Mouse (Mus musculus) 3T3-L1 (cell line): ENCODE data around the gene Cers5.
"Not testable (repeated sequence)": the region's sequence is repeated elsewhere in the genome, so short reads cannot be mapped to it uniquely, and the experiment has no call there.

Experiments
- DNase-seq: peaks from one replicate; pipeline ENCODE4 v3.0.0-alpha.2; 2015; ENCODE audit warnings: low read depth, low spot score

Gene Cers5

DNA sequence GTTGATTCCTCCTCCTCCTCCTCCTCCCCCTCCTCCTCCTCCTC is at the start of gene Cers5:
Cers5 (minus strand) TSS at position 5 of the 44 bp plus-strand sequence.
- DNase-seq = not testable (repeated sequence)

DNA sequence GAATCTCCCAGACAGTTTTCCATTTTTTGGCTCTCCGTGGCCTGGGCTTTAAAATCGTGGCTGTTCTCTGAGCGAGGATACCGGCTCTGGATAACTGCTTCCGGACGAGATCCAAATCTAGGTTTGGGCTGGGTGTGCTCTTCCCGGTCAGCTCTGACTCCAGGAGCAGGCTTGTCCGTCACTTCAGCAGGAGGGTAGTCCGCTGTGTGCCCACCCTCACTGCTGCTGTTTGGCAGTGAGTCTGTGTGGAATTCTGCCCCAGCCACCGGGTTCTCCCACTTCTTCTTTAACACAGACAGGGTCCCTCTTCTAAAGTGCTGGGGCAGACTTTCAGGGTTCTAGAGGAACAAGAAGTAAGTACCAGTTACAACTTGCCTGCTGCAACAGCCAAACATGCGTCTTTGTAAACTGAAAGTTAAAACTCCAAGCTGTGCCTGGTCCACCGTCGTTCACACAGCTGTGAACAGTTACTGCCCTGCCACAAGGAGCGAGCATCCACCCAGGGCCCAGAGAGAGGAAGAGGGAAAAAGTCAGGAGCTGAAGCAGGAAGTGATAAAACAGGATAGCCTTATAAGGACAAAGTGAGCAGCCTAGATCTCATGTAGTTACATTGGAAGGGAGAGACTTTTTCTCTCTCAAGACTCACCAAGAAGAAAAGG is 47.1 kb upstream of the Cers5 start:
- DNase-seq = peak; percentile 94

DNA sequence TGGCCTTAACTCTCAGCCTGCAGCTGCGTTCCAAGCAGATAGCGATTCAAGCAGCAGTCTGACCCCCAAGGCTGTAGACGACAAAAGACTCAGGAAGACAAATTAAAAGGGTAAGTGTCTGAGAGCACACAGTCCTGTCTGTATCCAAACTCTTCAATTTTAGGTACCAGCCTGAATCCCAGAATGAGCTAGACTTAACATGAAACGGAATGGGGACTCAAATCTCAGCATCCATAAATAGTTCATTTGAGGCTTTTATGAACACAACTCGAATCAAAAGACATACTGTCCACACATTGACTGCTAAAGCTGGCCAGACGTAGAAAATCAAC is 46.4 kb upstream of the Cers5 start:
- no peak for DNase-seq

DNA sequence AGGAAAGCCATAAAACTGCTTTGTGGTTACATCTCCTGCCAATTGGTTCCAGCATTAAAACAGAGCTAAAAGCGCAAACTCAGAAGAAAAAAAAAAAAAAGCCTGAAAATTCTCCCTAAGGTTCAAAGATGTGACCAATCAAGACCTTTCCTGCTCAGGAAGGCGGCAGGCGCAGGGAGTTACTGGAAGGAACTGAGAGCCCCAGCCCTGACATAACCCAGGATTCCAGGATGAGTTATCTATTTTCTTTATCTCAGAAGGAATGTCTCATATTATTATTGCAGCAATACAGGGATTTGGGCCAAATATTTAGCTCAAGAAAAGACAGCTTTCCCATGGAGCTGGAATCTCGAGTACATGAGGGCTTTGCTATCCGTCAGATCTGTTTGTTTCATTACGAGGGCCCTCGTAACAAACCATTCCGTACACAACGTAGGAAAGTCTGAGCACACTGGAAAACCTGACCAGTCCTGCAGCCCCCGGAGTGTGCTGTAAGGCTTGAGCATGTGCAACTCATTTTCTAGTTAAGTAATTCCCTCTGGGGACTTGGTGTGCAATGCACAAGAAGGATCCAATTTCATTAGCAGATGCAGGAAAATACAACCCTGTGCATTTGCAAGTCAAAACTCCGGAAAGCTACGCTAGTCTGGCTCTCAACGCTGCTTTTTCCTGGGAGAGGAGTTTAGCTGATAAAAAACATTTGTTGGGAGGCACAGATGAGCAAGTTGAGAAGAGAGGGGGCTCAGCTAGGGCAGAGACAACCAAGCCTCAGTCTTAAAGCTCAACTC is 45.8 kb upstream of the Cers5 start:
- DNase-seq = peak; percentile 97

DNA sequence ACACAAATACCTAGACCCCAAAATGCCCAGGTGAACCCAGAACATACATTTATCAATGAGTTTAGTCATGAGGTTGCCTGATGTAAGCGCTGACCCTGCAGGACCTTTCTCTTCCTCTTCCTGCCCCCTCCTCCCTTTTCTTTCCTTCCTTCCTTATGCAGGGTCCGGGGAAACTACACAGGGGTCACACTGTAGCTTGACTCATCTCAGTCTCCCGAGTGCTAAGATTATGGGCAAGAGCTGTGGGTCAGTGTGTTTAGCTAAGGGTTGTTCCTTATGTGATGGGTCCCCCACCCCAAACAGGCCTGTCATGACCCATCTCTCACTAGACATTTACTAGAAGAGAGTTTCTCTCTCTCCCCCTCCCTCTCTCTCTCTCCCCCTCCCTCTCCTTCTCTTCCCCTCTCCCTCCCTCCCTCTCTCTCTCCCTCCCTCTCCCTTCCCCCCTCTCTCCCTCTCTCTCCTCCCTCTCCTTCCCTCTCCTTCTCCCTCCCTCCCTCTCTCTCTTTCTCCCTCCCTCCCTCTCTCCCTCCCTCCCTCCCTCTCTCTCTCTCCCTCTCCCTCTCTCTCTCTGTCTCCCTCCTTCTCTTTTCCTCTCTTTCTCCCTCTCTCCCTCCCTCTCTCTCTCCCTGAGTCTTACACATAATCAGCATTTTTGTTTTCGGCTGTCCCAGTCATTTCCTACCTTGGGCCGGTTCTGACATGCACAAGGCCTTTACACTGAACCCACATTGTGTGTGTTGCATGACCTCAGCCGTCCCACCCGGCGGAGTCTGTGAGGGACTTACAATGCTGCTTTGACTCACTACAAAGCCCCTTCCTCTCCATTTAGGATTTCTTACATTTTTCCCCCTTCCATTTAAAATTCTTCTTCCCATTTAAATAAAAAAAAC is 44.9 kb upstream of the Cers5 start:
- peak; percentile 63 for DNase-seq

DNA sequence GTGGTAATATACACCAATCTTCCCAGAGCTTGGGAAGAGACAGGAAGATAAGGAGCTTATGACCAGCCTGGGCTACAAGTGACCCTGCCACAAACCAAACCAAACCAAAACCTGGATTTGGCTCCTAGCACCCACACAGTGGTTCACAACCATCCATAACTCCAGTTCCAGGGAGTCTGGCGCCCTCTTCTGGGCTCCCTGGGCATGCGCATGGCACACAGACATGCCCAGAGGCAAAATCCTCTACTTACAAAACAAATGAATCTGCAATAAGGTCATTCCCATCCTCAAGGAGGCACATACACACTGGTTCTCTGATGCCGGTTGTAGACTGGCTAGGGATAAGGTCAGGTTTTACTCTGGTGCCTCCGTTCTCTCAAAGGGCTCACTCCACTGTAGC is 43.3 kb upstream of the Cers5 start:
- no peak for DNase-seq

DNA sequence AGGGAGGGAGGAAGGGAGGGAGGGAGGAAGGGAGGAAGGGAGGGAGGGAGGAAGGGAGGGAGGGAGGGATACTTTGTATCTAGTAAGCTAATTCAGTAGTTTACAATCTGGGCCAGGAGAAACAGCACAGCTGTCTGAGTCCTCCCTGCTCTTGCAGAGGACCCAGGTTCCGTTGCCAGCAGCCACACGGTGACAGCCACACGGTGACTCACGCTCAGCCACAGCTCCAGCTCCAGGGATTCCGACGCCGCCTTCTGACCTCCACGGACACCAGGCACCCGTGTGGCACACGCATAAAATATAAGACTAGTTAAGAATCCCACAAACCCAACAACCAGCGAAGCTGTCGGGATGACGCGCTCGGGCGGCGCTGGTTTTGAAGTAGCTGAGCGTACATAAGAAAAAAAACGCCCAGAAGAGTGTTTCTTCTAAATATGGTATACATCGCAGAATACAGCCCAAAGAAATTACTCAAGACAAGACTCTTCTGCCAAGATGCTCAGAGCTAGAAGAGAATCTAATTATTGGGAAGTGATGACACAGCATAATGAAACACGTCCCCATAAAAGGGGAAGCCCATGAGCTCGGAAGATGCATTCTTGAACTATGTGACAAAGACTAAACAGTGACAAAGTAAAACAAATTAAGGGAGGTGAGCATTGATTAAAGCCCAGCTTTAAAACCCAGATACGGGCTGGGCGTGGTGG is 42.0 kb upstream of the Cers5 start:
- DNase-seq = no peak

DNA sequence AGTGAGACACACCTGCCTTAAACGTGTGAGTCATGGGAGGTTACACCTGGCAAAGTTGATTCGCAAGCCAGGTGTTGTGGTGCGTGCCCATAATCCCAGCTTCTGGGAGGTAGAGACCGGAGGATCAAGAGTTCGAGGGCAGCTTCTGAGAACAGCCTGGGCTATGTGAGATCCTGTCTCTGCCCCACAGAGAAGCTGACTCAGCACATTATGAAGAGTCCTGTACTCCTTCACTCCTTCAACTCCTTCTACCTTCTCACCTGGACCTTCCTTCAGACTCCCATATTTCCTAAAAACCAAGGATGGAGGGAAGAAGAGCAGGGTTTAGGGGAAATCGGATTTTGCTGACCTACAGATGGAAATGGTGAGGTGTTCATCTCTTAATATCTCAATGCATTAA is 41.0 kb upstream of the Cers5 start:
- DNase-seq = no peak

DNA sequence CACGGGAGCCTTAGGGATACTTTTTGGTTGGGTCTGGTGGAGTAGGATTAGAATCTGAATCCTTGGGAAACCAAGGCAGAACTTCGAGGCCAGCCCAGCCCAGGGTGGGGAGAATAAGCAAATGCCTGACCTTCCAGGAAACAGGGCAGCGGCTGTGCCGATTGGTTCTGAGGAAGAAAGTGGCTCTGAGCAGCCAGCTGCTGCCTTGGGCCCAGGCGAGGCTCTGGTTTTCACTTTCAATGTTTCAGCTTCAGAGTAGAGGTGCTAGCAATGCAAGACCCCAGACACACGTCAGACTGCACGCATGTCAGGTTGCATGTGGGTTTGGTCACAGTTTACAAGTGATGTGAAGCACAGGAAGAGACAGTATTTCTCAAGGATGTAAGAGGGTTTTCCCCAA is 39.4 kb upstream of the Cers5 start:
- DNase-seq = no peak

DNA sequence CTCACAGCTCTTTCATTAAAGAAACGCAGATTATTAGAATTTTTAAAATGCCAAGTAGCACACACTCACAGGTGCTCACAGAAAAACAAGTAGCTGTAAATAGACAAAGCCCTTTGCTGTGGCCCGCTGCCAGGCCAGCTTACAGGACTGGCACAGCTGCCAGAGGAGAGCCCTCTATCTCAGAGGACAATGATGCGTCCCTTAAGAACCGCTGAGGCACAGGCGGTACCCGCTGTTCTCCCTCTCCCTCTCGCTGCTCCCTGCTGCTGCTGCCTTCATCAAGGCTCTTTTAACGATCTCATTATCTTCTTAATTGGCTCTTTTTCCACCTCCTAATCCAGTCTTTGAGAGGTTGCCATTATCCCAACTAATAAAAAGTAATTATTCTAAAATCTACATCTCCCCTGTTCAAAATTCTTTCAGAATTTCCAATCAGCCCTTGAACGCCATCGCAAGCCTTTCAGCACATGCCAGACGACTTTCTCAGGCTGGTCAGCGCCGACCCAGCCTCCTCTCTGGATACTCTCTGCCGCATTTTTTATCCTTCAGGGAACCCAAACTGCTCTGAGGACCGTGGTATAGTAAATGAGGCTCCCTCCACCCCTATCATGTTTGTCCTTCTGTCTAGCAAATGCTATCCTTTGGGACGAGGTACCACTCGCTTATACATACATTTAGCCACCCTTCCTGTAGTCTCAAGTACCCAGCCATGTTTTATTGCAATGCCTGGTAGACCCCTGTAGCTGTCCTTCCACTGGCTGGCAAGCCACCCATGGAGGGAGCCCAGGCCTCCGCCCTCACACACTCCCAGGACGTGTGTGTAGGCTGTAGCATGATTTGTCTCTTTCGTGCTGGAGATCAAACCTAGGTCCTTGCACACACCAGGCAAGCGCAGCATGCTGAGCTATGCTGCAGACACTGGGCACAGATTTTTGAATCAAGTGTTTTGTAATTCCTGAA is 35.4 kb upstream of the Cers5 start:
- DNase-seq = no peak

DNA sequence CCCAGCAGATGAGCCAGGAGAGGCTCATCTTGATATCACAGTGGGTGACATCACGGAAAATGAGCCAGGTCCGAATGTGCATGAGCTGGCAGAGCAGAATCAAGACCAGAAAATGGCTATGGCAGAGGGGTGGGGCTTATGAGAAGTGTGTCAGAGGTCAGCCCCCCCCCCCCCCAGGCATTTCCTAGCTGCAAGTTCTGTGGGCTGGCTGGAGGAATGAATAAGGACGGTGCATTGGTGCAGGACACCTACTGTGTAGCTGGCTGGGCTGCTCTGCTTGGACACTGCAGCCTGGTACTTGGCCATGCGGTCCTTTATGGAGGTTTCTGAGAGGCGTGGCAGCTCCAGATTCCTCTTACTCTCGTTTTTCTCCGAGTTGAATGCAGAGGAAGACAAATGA is 33.5 kb upstream of the Cers5 start:
- peak; percentile 61 for DNase-seq

DNA sequence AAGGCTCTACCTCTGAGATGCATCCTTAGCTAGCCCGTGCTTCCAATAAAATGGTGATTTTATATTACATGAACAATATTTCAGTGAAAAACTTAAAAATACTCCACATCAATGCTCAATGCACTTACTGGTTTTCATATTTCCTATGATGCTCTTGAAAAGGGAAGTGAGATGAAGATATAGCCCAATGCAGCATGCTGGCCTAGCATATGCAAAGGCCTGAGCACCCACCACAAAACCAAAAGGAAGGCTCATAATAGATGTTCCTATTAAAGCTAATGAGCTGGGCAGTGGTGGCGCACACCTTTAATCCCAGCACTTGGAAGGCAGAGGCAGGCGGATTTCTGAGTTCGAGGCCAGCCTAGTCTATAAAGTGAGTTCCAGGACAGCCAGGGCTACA is 33.0 kb upstream of the Cers5 start:
- no peak for DNase-seq

DNA sequence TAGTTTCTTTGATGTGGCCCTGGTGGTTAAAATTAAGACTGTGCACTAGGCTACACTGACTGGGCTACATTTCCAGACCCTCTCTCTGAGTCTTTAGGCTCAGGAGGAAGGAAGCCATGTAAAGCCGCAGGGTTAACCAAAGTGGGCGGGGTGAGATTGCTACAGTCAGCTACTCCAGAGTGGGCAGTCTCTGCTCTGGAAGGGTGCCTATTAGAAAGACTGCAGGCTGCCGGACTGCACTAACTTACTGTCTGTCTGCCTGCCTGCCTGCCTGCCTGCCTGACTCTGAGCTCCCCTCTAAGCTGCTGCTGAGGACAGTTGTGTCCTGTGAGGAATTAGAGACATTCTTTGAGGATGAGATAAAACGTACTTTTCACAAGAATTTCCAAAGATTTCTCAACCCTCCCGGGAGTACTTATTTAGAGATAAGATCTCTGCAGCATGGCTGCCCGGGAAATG is 30.5 kb upstream of the Cers5 start:
- peak; percentile 96 for DNase-seq

DNA sequence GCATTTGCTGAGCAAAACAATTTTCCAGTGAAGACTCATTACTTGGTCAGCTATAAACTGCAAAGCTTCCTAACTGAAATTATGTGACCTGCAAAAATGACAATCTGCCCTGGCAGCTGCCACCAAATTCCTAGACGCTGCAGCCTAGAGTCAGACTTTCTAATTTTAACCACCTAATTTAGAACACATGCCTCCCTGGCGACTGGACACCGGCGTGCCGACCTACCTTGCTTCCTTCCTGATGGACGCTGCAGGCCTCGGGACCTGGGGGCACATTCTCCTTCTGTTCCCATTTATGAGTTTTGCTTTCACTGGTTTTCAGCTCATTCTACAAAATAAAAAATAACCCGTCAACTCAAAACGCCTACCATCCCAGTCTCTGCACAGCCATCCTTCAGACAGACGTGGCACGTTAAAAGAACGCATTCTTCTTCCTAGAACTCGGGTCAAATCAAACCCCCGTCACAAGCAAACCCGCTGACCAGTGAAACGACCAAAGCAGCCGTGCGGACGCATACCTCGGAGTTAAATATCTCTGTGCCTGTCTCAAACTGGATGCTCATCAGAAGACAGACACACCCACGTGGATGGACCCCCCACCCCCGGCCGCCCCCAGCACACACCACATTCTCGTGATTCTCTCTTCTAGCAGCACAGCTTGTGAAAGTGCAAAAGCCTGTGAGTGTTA is 29.3 kb upstream of the Cers5 start:
- peak; percentile 66 for DNase-seq

DNA sequence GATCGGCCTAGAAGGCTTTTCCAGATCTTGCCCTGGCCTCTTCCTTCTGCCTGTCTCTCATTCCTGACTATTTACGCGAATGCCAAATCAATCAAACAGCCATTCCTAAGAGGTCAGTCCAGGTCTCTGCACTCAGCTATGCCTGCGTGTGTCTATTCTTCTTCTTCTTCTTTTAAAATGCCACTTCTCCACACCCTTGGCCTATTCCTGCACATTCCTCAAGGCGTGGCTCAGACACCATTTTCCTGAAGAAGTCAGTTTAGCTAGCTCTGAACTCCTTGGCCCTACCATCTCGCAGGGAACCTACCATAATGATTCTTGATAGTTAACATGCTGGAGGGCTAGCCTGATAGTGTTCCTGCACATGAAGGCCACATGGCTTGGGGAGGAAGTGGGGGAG is 27.0 kb upstream of the Cers5 start:
- DNase-seq = no peak

DNA sequence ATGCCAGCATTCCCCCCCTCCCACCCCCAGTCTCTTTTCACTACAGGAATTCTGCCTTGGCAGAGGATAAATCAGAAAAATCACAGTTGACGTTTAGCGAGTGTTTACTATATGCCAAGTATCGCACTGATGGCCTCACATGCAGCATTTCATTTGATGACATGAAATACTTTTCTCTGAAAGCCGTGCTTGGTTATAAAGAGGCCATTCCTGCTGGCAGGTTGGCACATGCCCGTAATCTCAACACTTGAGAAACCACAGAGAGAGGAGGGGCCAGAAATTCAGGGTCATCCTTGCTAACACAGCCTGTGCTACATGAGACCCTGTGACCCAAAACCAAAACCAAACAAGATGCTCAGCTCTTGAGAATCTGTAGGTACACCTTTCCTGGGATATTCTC is 25.2 kb upstream of the Cers5 start:
- DNase-seq = no peak

DNA sequence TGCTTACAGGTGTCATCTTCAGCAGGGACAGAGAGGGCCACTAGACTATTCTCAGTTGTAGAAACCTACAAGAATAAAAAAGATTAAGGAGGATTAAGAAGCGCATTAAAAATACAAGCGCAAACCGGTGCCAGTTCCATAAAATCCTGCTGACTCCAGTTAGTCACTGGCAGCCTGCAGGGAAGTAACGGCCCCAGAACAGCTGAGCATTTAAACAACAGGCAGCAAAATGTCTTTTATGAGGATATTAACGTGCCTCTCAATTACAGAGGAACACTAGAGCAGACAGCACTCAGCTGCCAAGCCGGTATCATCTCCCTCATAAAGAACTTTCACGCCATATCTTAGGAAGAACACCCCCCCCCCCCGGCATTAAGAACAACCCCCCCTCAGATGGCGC is 24.1 kb upstream of the Cers5 start:
- DNase-seq = no peak

DNA sequence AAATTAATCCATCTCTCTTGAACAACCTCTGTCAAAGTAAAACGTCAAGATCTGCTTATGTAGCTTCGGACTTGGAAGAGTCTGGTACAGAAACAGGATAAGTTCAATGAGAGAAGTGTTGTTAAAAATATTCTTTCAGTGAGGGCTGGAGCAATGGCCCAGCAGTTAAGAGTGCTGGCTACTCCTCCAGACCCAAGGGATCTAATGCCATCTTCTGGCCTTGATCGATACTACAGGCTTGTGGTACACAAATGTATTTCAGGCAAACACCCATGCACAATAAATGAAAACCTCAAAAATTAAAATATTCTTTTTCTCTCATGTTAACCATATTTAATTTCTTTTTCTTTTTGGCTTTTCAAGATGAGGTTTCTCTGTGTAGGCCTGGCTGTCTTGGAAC is 23.4 kb upstream of the Cers5 start:
- DNase-seq = peak; percentile 68

DNA sequence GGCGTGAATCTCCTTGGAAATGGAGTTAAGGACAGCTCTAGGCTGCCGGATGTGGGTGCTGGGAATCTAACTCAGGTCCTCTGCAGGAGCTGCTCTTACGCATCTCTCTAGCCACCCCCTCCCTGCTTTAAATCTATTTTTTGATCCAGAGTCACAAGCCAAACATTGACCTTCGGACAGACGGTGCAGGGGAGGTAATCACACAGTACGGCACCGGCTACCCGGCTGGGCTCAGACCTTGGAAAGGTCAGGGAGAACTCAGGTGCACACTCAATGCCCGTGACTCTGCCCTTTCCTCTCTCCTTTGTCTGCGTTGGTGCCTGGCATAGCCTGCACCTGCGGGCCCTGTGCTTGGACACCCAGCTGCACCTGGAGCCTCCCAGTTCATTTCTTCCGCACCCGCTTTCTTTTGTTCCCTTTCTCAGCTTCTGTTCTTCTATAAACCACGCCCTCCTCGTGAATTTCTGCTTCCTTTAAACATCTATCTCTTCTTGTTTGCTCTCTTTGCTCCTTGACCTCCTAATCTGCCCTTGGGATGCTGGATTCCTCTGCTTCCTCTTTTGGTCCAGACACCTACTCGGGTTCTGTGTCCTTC is 19.6 kb upstream of the Cers5 start:
- DNase-seq = no peak

DNA sequence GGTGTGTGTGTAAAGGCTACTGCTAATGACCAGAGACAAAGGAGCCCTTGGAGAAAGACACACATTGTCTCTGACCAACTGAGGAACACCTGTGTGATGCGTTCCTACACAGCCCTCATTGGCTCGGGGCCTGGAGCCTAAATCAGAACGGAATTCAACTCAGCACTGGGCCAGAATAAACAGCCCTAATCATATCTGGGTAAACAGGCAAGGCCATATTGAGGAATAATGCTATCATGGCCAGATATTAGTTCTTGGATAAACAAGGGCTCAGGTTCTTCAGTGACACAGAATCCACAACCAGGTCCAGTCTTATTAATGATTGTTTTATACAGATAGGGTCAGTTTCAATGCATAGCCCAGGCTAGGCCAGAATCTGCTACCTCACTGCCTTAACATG is 18.3 kb upstream of the Cers5 start:
- DNase-seq = no peak
